Comparison of ENCODE assay signal across 22 mouse cellular contexts in genomic region chr4:123952059-123952458, GRCm38 (mm10). TPM values are rescaled to one million over a fixed set of nuclear protein-coding genes. Genes with fewer than 3 reads are reported as not detected.
DNase-seq lines count a peak whose midpoint lies in the region; ATAC-seq and TF ChIP-seq lines count a peak whose summit lies in the region.
"Had no signal": no experiment of that assay in that cellular context is flagged by ENCODE, and none has a peak within 500 bp of the region (broad histone marks: within the 10 kb centered on the region; RNA-seq: fewer than 3 reads in every experiment).

No protein-coding gene starts in this region.

- no peak for TF ChIP-seq RAD21 in CH12.LX (IDR thresholded peaks at IDR 0.05; ENCODE audit: low read depth, low read length)

- no peaks in the 10 kb centered on the region for H3K9me3 ChIP-seq in neural tube, embryonic 14.5 days (ENCODE audit: control insufficient read depth, low read length)
- H3K9me3 ChIP-seq in neural tube, embryonic 15.5 days (replicated peaks) = no peaks in the 10 kb centered on the region
- H3K9me3 ChIP-seq in CH12.LX (replicated peaks; ENCODE audit: low read length) = no peaks in the 10 kb centered on the region
- H3K9me3 ChIP-seq: embryonic facial prominence, embryonic 13.5 days; kidney, embryonic 15.5 days had no signal

- in situ Hi-C loops in CH12.LX (cut with MboI; ENCODE audit: low pct_ligation_motif_present, low pct_unique_long_range_greater_than_20kb, low sequenced_read_pairs) = loop anchor here (10.0 to 25.0 kb wide), 2 partner anchors 83 to 185 kb away; no protein-coding TSS in a partner anchor

- H3K27me3 ChIP-seq in neural tube, embryonic 14.5 days (ENCODE audit: control insufficient read depth, insufficient read depth, low read length) = 0 out of 2 replicates have a peak, but pooled peaks cover 5% of the 10 kb centered on the region
- H3K27me3 ChIP-seq in neural tube, embryonic 15.5 days (replicated peaks) = peaks cover 41% of the 10 kb centered on the region
- H3K27me3 ChIP-seq in CH12.LX (replicated peaks) = peaks cover 78% of the 10 kb centered on the region

- dilution Hi-C loops in CH12.LX (cut with MboI; ENCODE audit: extremely low pct_ligation_motif_present, extremely low pct_unique_long_range_greater_than_20kb, low sequenced_read_pairs) = no loop called here

- WGBS in neural tube, embryonic 14.5 days = 40% methylated on average over 7 of the region's 8 CpGs
- 26% methylated on average over 7 of the region's 8 CpGs for WGBS in neural tube, embryonic 15.5 days

- TF ChIP-seq CTCF in CH12.LX (conservative IDR thresholded peaks at IDR 0.05 in 1 of 2, IDR thresholded peaks at IDR 0.05 in 1 of 2; ENCODE audit: low read depth in 2 of 2, low read length in 2 of 2) = no peak

- peak; percentile 8 for DNase-seq in CH12.LX (ENCODE audit: extremely low read depth)
- DNase-seq in naive thymus-derived CD4-positive, alpha-beta T cell, adult 2 months (ENCODE audit: low read depth) = peak; percentile 20
- DNase-seq in embryo, embryonic 10.5 days (ENCODE audit: low spot score) = no peak
- no peak for DNase-seq in layer of hippocampus, adult 8-10 months (ENCODE audit: low spot score in 2 of 2)
- DNase-seq in gastrocnemius, adult 8-10 months (ENCODE audit: low spot score in 2 of 2) = no peak
- DNase-seq: adrenal gland, postnatal 10 days; cerebellum, adult 2 months; gastrocnemius, postnatal 36 days; liver; liver, postnatal 0 days; lung, postnatal 14 days had no signal

- no peak overlapping the region for H3K27ac ChIP-seq in neural tube, embryonic 14.5 days (ENCODE audit: low read depth, low read length)
- H3K27ac ChIP-seq in neural tube, embryonic 15.5 days (replicated peaks) = no peak overlapping the region
- H3K27ac ChIP-seq in CH12.LX (ENCODE audit: insufficient read depth, low read depth) = no peak overlapping the region
- H3K27ac ChIP-seq: embryonic facial prominence, embryonic 13.5 days; kidney, embryonic 15.5 days had no signal

- TF ChIP-seq POLR2A in CH12.LX (IDR thresholded peaks at IDR 0.05; ENCODE audit: low read depth, low read length) = no peak

- TF ChIP-seq EP300 in CH12.LX (IDR thresholded peaks at IDR 0.05; ENCODE audit: low read length) = no peak

- no peak overlapping the region for H3K4me2 ChIP-seq in neural tube, embryonic 14.5 days (ENCODE audit: low read depth, low read length)
- no peak overlapping the region for H3K4me2 ChIP-seq in neural tube, embryonic 15.5 days
- H3K4me2 ChIP-seq in CH12.LX (ENCODE audit: insufficient read depth, low read depth, poor library complexity, severe bottlenecking) = peak overlapping the region; percentile 73
- H3K4me2 ChIP-seq: embryonic facial prominence, embryonic 13.5 days; kidney, embryonic 15.5 days; midbrain, embryonic 11.5 days had no signal

- no peaks in the 10 kb centered on the region for H3K36me3 ChIP-seq in neural tube, embryonic 14.5 days (ENCODE audit: control insufficient read depth, insufficient read depth, low read length)
- no peaks in the 10 kb centered on the region for H3K36me3 ChIP-seq in neural tube, embryonic 15.5 days
- no peaks in the 10 kb centered on the region for H3K36me3 ChIP-seq in CH12.LX (replicated peaks in 1 of 2; ENCODE audit: control insufficient read depth in 1 of 2, insufficient read depth in 1 of 2, low read length in 1 of 2)
- H3K36me3 ChIP-seq: embryonic facial prominence, embryonic 13.5 days; kidney, embryonic 15.5 days had no signal

- ATAC-seq in neural tube, embryonic 14.5 days (ENCODE audit: low read depth) = peak; percentile 63; the same call in 1 of the 2 replicates
- no peak for ATAC-seq in neural tube, embryonic 15.5 days (ENCODE audit: low FRiP score)
- ATAC-seq in granulocyte monocyte progenitor cell, adult 5-6 weeks (replicated peaks; ENCODE audit: poor library complexity, severe bottlenecking) = peak; percentile 84
- ATAC-seq: liver, postnatal 0 days had no signal

- no peak overlapping the region for H3K4me3 ChIP-seq in neural tube, embryonic 14.5 days (ENCODE audit: low read depth, low read length)
- no peak overlapping the region for H3K4me3 ChIP-seq in neural tube, embryonic 15.5 days (replicated peaks)
- H3K4me3 ChIP-seq in CH12.LX (replicated peaks in 1 of 3; ENCODE audit: low read depth in 2 of 3, low read length in 2 of 3, poor library complexity in 1 of 3) = no peak overlapping the region
- H3K4me3 ChIP-seq: embryonic facial prominence, embryonic 13.5 days; kidney, embryonic 15.5 days had no signal

- H3K79me2 ChIP-seq in CH12.LX (replicated peaks; ENCODE audit: control insufficient read depth, extremely low read depth, insufficient read depth, poor library complexity, severe bottlenecking) = no peaks in the 10 kb centered on the region

- H3K9ac ChIP-seq in neural tube, embryonic 14.5 days (replicated peaks; ENCODE audit: low read depth, low read length) = no peak overlapping the region
- H3K9ac ChIP-seq in neural tube, embryonic 15.5 days (replicated peaks) = no peak overlapping the region
- no peak overlapping the region for H3K9ac ChIP-seq in CH12.LX (ENCODE audit: insufficient read depth, low read depth)
- H3K9ac ChIP-seq: embryonic facial prominence, embryonic 13.5 days; kidney, embryonic 15.5 days; liver, postnatal 0 days had no signal

- H3K4me1 ChIP-seq in neural tube, embryonic 14.5 days (ENCODE audit: control insufficient read depth, insufficient read depth, low read length) = 0 out of 2 replicates have a peak, but pooled peaks cover 6% of the 10 kb centered on the region
- peaks cover 6% of the 10 kb centered on the region for H3K4me1 ChIP-seq in neural tube, embryonic 15.5 days
- H3K4me1 ChIP-seq in CH12.LX (ENCODE audit: control insufficient read depth in 1 of 2, insufficient read depth in 2 of 2) = peaks cover 0 to 12% of the 10 kb centered on the region in 2 experiments; a peak in 2 of 4 replicates

TF ChIP-seq in CH12.LX, 34 proteins besides CTCF, POLR2A, EP300 and RAD21:
- TF ChIP-seq PAX5 (IDR thresholded peaks at IDR 0.05; ENCODE audit: low read length) (no peak), MXI1 (IDR thresholded peaks at IDR 0.05; ENCODE audit: low read depth, low read length) (no peak), TBP (conservative IDR thresholded peaks at IDR 0.05; ENCODE audit: low read depth, low read length) (no peak), NRF1 (IDR thresholded peaks at IDR 0.05; ENCODE audit: low read depth, low read length) (no peak)

RNA-seq across cellular contexts. Expression of gene 4930535I16Rik, which starts 34.2 kb away (rescaled TPM):
- polyA plus RNA-seq in neural tube, embryonic 14.5 days (2014; fragmentation: Nextera tagmentation; extraction: Ambion mirVana) = not detected in 2 replicates
- polyA plus RNA-seq in neural tube, embryonic 15.5 days (2015; fragmentation: Nextera tagmentation; extraction: Ambion mirVana) = not detected in 2 replicates
- total RNA-seq in CH12.LX (2012; rRNA removed) = 2.1 and 3.2 TPM in 2 replicates
- not detected in 2 replicates for total RNA-seq in CH12.LX (2014; rRNA removed)
- polyA plus RNA-seq in CH12.LX (2012; ENCODE audit: insufficient read length, low read depth) = not detected in 2 replicates
- not detected in 2 replicates for total RNA-seq in granulocyte monocyte progenitor cell, adult 5-6 weeks (2014; fragmentation: Nextera tagmentation)
- total RNA-seq in granulocyte monocyte progenitor cell, adult 5-6 weeks (2017) = not detected in 2 replicates
- total RNA-seq in layer of hippocampus, adult 8-10 months (2022) = under 1 TPM in 1 of 4 experiments, not detected in 3; 0.70 TPM
- total RNA-seq in gastrocnemius, adult 8-10 months (2022) = not detected
- total RNA-seq: adrenal gland, postnatal 10 days; gastrocnemius, postnatal 36 days; left cerebral cortex, postnatal 36 days had no signal
- polyA plus RNA-seq: cerebellum, adult 2 months; cortical plate, adult 2 months; embryonic facial prominence, embryonic 13.5 days; heart, embryonic 14.5 days; hindbrain, embryonic 11.5 days; intestine, embryonic 14.5 days; kidney, embryonic 15.5 days; liver, postnatal 0 days; midbrain, embryonic 11.5 days had no signal

RNA-seq across cellular contexts. Expression of gene Rragc, which starts 34.8 kb away (rescaled TPM):
- polyA plus RNA-seq in neural tube, embryonic 14.5 days (2014; fragmentation: Nextera tagmentation; extraction: Ambion mirVana) = 47.3 and 52.3 TPM in 2 replicates
- polyA plus RNA-seq in neural tube, embryonic 15.5 days (2015; fragmentation: Nextera tagmentation; extraction: Ambion mirVana) = 44.4 and 45.4 TPM in 2 replicates
- total RNA-seq in CH12.LX (2012; rRNA removed) (23.6 and 24.0 TPM in 2 replicates), CH12.LX (2014; rRNA removed) (67.6 and 77.9 TPM in 2 replicates)
- polyA plus RNA-seq in CH12.LX (2012; ENCODE audit: insufficient read length, low read depth) = 49.0 and 49.1 TPM in 2 replicates
- 27.2 and 40.0 TPM in 2 replicates for total RNA-seq in granulocyte monocyte progenitor cell, adult 5-6 weeks (2014; fragmentation: Nextera tagmentation)
- total RNA-seq in granulocyte monocyte progenitor cell, adult 5-6 weeks (2017) = 35.5 and 48.8 TPM in 2 replicates
- total RNA-seq in layer of hippocampus, adult 8-10 months (2022) = 10 to 100 TPM; 57.8 to 68.5 (median 59.3) TPM
- total RNA-seq in gastrocnemius, adult 8-10 months (2022) = 10 to 100 TPM; 17.9 to 27.2 (median 21.3) TPM

RNA-seq across cellular contexts. Expression of gene Mycbp, which starts 47.4 kb away (rescaled TPM):
- 32.9 and 35.5 TPM in 2 replicates for polyA plus RNA-seq in neural tube, embryonic 14.5 days (2014; fragmentation: Nextera tagmentation; extraction: Ambion mirVana)
- polyA plus RNA-seq in neural tube, embryonic 15.5 days (2015; fragmentation: Nextera tagmentation; extraction: Ambion mirVana) = 37.6 and 45.2 TPM in 2 replicates
- total RNA-seq in CH12.LX (2012; rRNA removed) (31.4 and 33.8 TPM in 2 replicates), CH12.LX (2014; rRNA removed) (45.4 and 46.9 TPM in 2 replicates)
- polyA plus RNA-seq in CH12.LX (2012; ENCODE audit: insufficient read length, low read depth) = 54.4 and 54.7 TPM in 2 replicates
- 35.4 and 35.7 TPM in 2 replicates for total RNA-seq in granulocyte monocyte progenitor cell, adult 5-6 weeks (2014; fragmentation: Nextera tagmentation)
- 30.1 and 33.2 TPM in 2 replicates for total RNA-seq in granulocyte monocyte progenitor cell, adult 5-6 weeks (2017)
- total RNA-seq in layer of hippocampus, adult 8-10 months (2022) = 10 to 100 TPM in 1 of 4 experiments, 1 to 10 TPM in 3; 7.3 to 14.1 (median 8.7) TPM
- total RNA-seq in gastrocnemius, adult 8-10 months (2022) = 10 to 100 TPM; 12.3 to 34.6 (median 21.5) TPM

Comparison
In these comparisons a context has a peak if more than half of its experiments do, and no peak if none do; other contexts are left out.
1. DNase-seq: peak in CH12.LX (single experiment) and naive thymus-derived CD4-positive, alpha-beta T cell, adult 2 months (single experiment); none in embryo, embryonic 10.5 days (single experiment), layer of hippocampus, adult 8-10 months (0 of 2) and gastrocnemius, adult 8-10 months (0 of 2).